Mouse (Mus musculus) A20 (cell line): ENCODE measurements around the gene Pramel5.
A peak's percentile ranks its signal among the peaks of the same experiment; 100 is the strongest.
"Not testable (repeated sequence)": the region's sequence is repeated elsewhere in the genome, so short reads cannot be mapped to it uniquely, and the experiment has no call there.

ENCODE experiments used
- DNase-seq: peaks from one replicate; pipeline ENCODE4 v3.0.0-alpha.2; 2011; ENCODE audit warnings: low read depth, low spot score

Gene Pramel5

GRCm38 (mm10) chr4:144280388-144280787 lies at the start of gene Pramel5:
Pramel5 (minus strand) TSS chr4:144280488.
- not testable (repeated sequence) for DNase-seq

- not testable (repeated sequence) for DNase-seq
Measured at GRCm38 (mm10) chr4:144329949-144330348, 49.7 kb upstream of the Pramel5 start, which contains the start of gene Gm13128. Gm13128 (plus strand) TSS chr4:144330249.

DNA sequence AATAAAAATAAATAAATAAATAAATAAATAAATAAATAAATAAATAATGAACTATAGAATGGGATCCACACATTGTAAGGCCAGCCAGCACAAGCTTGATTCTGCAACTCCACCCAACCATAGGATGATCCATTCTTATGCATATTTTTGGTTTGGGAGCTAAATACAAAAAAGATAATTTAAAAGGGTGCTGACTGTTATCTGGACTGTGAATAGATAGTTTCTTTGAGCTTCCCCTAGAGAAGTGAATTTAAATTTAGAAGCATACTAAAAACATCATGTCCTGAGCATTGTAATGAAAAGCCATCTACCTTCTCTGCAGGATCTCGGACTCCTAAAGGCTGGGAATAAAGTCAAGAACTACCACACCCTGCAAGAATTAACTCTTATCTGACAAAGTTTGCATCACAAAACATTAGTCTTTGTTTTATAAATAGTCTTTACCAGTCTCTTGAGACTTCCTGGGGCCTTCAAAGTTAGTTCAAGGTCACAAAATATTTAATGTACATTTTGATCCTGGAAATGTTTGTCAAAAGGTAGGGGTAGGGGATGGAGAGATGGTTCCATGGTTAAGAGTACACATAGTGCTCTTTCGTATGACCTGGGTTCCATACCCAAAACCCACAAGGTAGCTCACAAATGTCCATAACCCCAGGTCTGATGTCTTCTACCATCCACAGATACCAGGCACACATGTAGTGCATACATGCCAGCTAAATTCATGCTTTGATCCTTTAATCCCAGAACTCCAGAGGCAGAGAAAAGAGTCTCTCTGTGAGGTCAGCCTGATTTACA lies 32.6 kb upstream of the Pramel5 start:
- not testable (repeated sequence) for DNase-seq

- DNase-seq, result not testable (repeated sequence)
Measured at GRCm38 (mm10) chr4:144299414-144299813, 19.1 kb upstream of the Pramel5 start.

GRCm38 (mm10) chr4:144254768-144255167 lies 25.5 kb downstream of the Pramel5 start:
- peak; percentile 1 for DNase-seq
